ENCODE assay signal across 8 mouse cellular contexts in the genomic region with DNA sequence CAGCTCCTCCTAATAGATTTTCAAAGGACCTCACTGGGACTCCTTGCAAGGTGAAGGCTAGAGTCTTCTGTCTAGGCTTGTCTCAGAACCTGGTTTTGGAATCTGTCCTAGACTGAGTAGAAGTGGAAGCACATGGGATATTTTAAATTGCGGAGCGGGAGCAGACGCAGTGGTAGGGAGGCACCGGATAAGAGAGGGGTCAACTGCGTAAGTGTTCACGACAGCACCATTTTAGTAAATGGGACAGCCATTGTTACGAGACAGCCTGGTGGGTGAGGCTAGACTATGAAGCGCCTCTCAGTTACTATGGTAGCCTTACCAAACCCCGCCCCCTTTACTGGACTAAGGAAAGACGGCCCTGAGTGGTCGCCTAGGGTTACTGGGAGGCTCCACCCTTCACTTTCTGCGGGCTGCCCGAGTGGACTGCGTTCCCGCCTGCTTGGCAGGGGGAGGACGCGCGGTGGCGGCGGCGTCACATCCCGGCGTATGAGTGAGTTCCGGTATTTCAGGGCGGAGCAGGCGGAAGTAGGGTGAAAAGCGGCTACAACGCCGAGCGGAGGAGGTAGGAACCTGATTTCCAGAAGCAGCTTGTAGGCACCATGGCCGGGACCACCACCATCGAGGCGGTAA. TPM values are rescaled to one million over a fixed set of nuclear protein-coding genes. Genes with fewer than 3 reads are reported as not detected.
A peak's percentile ranks its signal among the peaks of the same experiment; 100 is the strongest.
DNase-seq lines count a peak whose midpoint lies in the region; ATAC-seq and TF ChIP-seq lines count a peak whose summit lies in the region.

No protein-coding gene starts in this region.

- peak; percentile 86 for ATAC-seq in frontal cortex, adult (ENCODE audit: low TSS enrichment)
- peak; percentile 93 for ATAC-seq in lung, postnatal 0 days

- H3K27me3 ChIP-seq in hindbrain, embryonic 10.5 days (ENCODE audit: insufficient read depth, poor library complexity, severe bottlenecking) = no peaks in the 10 kb centered on the region
- no peaks in the 10 kb centered on the region for H3K27me3 ChIP-seq in lung, postnatal 0 days (replicated peaks; ENCODE audit: insufficient read depth, low read length)

- no peak for TF ChIP-seq EP300 in lung, postnatal 0 days (IDR thresholded peaks at IDR 0.05)

- peak; percentile 38 for TF ChIP-seq CTCF in lung, postnatal 0 days (IDR thresholded peaks at IDR 0.05)

- peaks cover 25% of the 10 kb centered on the region for H3K36me3 ChIP-seq in hindbrain, embryonic 10.5 days
- no peaks in the 10 kb centered on the region for H3K36me3 ChIP-seq in lung, postnatal 0 days (ENCODE audit: insufficient read depth, low read length)

- peak overlapping the region; percentile 88 for H3K9ac ChIP-seq in lung, postnatal 0 days (replicated peaks; ENCODE audit: low read depth)

- H3K27ac ChIP-seq in hindbrain, embryonic 10.5 days = peak overlapping the region; percentile 92
- H3K27ac ChIP-seq in lung, postnatal 0 days (ENCODE audit: low read length) = peak overlapping the region; percentile 99

- DNase-seq in MN1 (ENCODE audit: low spot score) = peak; percentile 97
- DNase-seq in cerebellum, adult 9-10 months = peak; percentile 90
- DNase-seq in hindbrain, embryonic 10.5 days (ENCODE audit: low spot score) = peak; percentile 98
- peak; percentile 95 for DNase-seq in layer of hippocampus, adult 9-11 months
- peak; percentile 100 for DNase-seq in lung, postnatal 0 days (ENCODE audit: low spot score)
- peak; percentile 84 for DNase-seq in ovary, postnatal 14 days (ENCODE audit: low spot score)
- peak; percentile 90 for DNase-seq in thymus, postnatal 14 days

- peak overlapping the region; percentile 63 for H3K4me2 ChIP-seq in lung, postnatal 0 days (replicated peaks; ENCODE audit: low read depth, low read length)

- WGBS in hindbrain, embryonic 10.5 days = under 1% methylated on average over 33 of the region's 33 CpGs
- WGBS in lung, postnatal 0 days = under 1% methylated on average over 30 of the region's 33 CpGs

- peaks cover 63% of the 10 kb centered on the region for H3K4me1 ChIP-seq in hindbrain, embryonic 10.5 days (replicated peaks)
- peaks cover 28% of the 10 kb centered on the region for H3K4me1 ChIP-seq in lung, postnatal 0 days (ENCODE audit: insufficient read depth, low read depth, low read length)

- no peaks in the 10 kb centered on the region for H3K9me3 ChIP-seq in hindbrain, embryonic 10.5 days
- no peaks in the 10 kb centered on the region for H3K9me3 ChIP-seq in lung, postnatal 0 days (ENCODE audit: low read length)

- peak overlapping the region; percentile 83 for H3K4me3 ChIP-seq in hindbrain, embryonic 10.5 days
- H3K4me3 ChIP-seq in lung, postnatal 0 days (ENCODE audit: low read depth, low read length) = peak overlapping the region; percentile 93

RNA-seq across cellular contexts. Expression of a gene that starts 6.8 kb away (rescaled TPM):
- 541 and 592 TPM in 2 replicates for polyA plus RNA-seq in hindbrain, embryonic 10.5 days (2016; fragmentation: Nextera tagmentation; extraction: Ambion mirVana)
- 506 and 509 TPM in 2 replicates for polyA plus RNA-seq in lung, postnatal 0 days (2015; fragmentation: Nextera tagmentation; extraction: Ambion mirVana)

RNA-seq across cellular contexts. Expression of a gene that starts 24.7 kb away (rescaled TPM):
- polyA plus RNA-seq in hindbrain, embryonic 10.5 days (2016; fragmentation: Nextera tagmentation; extraction: Ambion mirVana) = 0.50 and 0.56 TPM in 2 replicates
- 0.10 and 0.17 TPM in 2 replicates for polyA plus RNA-seq in lung, postnatal 0 days (2015; fragmentation: Nextera tagmentation; extraction: Ambion mirVana)

RNA-seq across cellular contexts. Expression of a gene that starts 26.8 kb away (rescaled TPM):
- polyA plus RNA-seq in hindbrain, embryonic 10.5 days (2016; fragmentation: Nextera tagmentation; extraction: Ambion mirVana) = 199 and 208 TPM in 2 replicates
- 101 and 118 TPM in 2 replicates for polyA plus RNA-seq in lung, postnatal 0 days (2015; fragmentation: Nextera tagmentation; extraction: Ambion mirVana)

RNA-seq across cellular contexts. Expression of a gene that starts 27.8 kb away (rescaled TPM):
- 219 and 222 TPM in 2 replicates for polyA plus RNA-seq in hindbrain, embryonic 10.5 days (2016; fragmentation: Nextera tagmentation; extraction: Ambion mirVana)
- 144 and 146 TPM in 2 replicates for polyA plus RNA-seq in lung, postnatal 0 days (2015; fragmentation: Nextera tagmentation; extraction: Ambion mirVana)

Comparison
In these comparisons a context has a peak if more than half of its experiments do, and no peak if none do; other contexts are left out.
1. Peak in every context shown above with its lines: DNase-seq, ATAC-seq, H3K4me3 ChIP-seq and H3K27ac ChIP-seq.